Mouse (Mus musculus) CH12.LX (cell line): Measurements from ENCODE around the gene Galnt18.

Source experiments
- NELFE ChIP-seq: IDR thresholded peaks from 2 replicates; pipeline ENCODE4 v1.6.1; 2011; ENCODE audit warnings: low read depth, low read length, improper control_type of control experiment
- POLR2A ChIP-seq: IDR thresholded peaks from 2 replicates; pipeline ENCODE4 v1.6.1; 2011; ENCODE audit warnings: low read depth, mild to moderate bottlenecking, improper control_type of control experiment, low read length
- USF1 ChIP-seq: IDR thresholded peaks from 2 replicates; pipeline ENCODE4 v1.6.1; 2014; ENCODE audit warnings: low read depth, mild to moderate bottlenecking, inconsistent platforms, low read length, improper control_type of control experiment
- ZKSCAN1 ChIP-seq: IDR thresholded peaks from 2 replicates; pipeline ENCODE4 v1.6.1; 2012; ENCODE audit warnings: low read depth, inconsistent platforms, low read length, improper control_type of control experiment, borderline replicate concordance

DNA sequence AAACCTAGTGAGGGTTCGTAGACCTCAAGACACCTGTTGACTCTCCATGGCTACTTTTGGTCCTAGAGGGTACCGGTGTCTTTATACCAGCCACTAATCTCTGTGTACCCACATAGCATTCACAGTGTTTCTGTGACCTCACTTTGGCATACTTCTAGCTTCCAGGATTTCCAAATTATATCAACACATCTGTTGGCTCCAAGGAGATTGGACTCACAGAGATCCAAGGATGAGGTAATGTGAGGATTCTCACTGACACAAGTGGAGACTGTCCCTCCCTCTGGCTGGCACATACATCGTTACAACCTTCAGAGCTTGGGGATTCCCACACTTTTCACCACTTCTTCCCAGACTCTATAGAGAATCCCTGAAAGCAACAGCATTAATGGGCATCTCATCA, 173.7 kb downstream of the Galnt18 start:
- TF ChIP-seq NELFE (no peak), POLR2A (no peak), USF1 (no peak), ZKSCAN1 (no peak)
